ENCODE assay signal across 23 mouse cellular contexts in the genomic region with DNA sequence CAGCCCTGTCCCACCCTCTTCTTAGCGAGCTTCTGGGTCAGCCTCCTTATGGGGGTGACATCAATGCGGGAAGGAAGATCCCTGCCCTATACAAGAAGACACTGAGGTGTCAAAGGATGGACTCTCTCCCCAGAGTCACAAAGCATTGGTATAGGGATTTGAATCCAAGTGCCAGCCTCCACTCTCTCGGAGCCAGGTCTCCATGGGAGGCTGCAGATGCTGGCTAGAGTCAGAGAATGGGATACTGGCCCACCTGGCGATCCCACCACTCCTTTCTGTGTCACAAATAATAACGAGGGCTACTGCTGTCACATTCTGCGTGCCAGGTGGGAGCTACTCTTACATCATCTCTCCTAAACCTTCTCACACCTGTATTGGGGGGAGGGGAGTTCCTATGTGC.
"Had no signal": no experiment of that assay in that cellular context is flagged by ENCODE, and none has a peak within 500 bp of the region (broad histone marks: within the 10 kb centered on the region; RNA-seq: fewer than 3 reads in every experiment).

No protein-coding gene starts in this region.

- DNase-seq: gastrocnemius, adult 2 months; gastrocnemius, postnatal 10 days; gastrocnemius, postnatal 25 days; heart, adult 18-20 months; heart, postnatal 10 days; heart, postnatal 4 days; kidney, adult 18-20 months; kidney, adult 8-10 months; kidney, postnatal 10 days; kidney, postnatal 25 days; kidney, postnatal 4 days; liver; liver, embryonic 13.5 days had no signal

- H3K36me3 ChIP-seq: heart, embryonic 12.5 days; intestine, embryonic 15.5 days; liver, embryonic 13.5 days; liver, embryonic 15.5 days had no signal

- H3K4me3 ChIP-seq: gastrocnemius, adult 2 months; heart, embryonic 10.5 days; heart, embryonic 12.5 days; hindbrain, embryonic 10.5 days; hindbrain, embryonic 12.5 days; intestine, embryonic 15.5 days; left cerebral cortex, adult 2 months; limb, embryonic 10.5 days; limb, embryonic 12.5 days; liver, embryonic 13.5 days; liver, embryonic 15.5 days had no signal

- H3K27ac ChIP-seq: gastrocnemius, adult 2 months; heart, embryonic 10.5 days; hindbrain, embryonic 10.5 days; hindbrain, embryonic 12.5 days; hindbrain, embryonic 14.5 days; intestine, embryonic 15.5 days; left cerebral cortex, adult 2 months; limb, embryonic 12.5 days; liver, embryonic 13.5 days; liver, embryonic 15.5 days had no signal

- H3K4me1 ChIP-seq: hindbrain, embryonic 10.5 days; intestine, embryonic 15.5 days; liver, embryonic 13.5 days; liver, embryonic 15.5 days had no signal

- H3K27me3 ChIP-seq: heart, embryonic 12.5 days; hindbrain, embryonic 12.5 days; intestine, embryonic 15.5 days; limb, embryonic 12.5 days; liver, embryonic 13.5 days; liver, embryonic 15.5 days had no signal
